Mouse (Mus musculus) mouse embryonic stem cell (cell line): ENCODE measurements around the gene Cylc1.

Source experiments
- in situ Hi-C, 2 experiments: fragments of 300-500 bp; cut with MboI; formaldehyde crosslinking; loops; 1 replicate in 1 of 2; 3 replicates in 1 of 2; pipeline ENCODE4 v1.14.3; 2019 to 2020; ENCODE audit warnings: low sequenced_read_pairs in 2 of 2, low pct_unique_long_range_greater_than_20kb in 1 of 2, mixed read lengths in 1 of 2; ENCODE audit not compliant: unreplicated experiment in 1 of 2

Cylc1 gene

DNA sequence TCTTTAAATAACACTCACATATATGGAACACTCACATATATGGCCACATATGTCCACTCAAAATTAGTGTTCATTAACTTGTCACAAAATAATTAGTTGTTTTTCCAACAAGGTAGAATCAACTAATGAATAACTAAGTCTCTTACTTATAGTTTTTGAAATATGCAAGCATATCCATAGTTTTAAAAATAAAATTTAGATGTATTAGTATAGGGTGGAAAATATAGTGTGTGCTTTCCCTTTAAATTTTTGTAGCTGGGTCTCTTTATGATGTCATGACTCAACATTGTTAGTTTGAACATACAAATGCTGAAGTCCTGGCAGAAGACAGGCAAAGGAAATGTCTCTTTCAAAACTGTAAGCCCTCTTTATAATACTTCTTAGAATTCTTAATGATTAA, at the start of gene Cylc1:
TSS of gene Cylc1 (plus strand) at position 301 of the 400 bp plus-strand sequence.
- in situ Hi-C loops: no loop called here

DNA sequence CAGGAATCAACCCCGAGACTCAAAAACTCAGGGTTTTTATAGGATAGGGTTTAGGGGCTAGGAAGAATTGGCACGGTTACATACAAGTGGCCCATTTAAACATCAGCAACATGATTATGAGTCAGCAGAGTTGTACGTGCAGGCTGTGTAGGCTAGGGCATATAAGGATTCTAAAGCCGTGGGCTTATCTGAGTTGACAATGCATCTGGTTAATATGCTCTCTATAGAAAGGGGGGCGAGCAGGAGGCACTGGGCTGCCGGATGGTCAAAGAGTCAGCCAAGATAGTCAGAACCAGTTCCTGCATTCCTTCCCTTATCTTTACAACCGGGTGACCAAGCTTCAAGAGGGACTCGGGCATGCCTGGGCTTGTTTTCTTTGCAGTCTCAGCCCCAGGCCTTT, 31.5 kb upstream of the Cylc1 start:
- in situ Hi-C loops: no loop called here

DNA sequence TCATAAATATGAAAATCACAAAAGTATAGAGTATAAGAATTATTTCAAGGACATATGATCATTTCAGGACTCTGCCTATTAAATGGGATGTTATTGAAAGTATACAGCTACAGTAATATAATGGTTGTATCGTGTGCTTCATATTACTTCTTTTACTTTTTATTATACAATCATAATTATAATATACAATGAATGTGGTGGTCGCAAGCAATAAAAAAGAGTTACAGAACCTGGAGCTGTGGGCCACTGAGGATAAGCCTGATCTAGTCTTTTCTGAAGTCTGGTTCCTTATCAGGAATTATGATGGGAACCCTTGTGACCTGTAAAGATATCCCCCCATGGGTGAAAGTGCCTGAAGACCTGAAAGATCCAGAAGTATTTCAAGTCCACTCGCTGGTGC, 57.8 kb downstream of the Cylc1 start, which contains the start of gene Gm10112:
TSS of gene Gm10112 (plus strand) at position 301 of the 400 bp plus-strand sequence.
- in situ Hi-C loops: no loop called here
